ENCODE assay signal across 24 mouse cellular contexts in genomic region chr3:86010618-86011017, GRCm38 (mm10). TPM values are rescaled to one million over a fixed set of nuclear protein-coding genes. Genes with fewer than 3 reads are reported as not detected.
DNase-seq lines count a peak whose midpoint lies in the region; ATAC-seq lines count a peak whose summit lies in the region.
"Had no signal": no experiment of that assay in that cellular context is flagged by ENCODE, and none has a peak within 500 bp of the region (broad histone marks: within the 10 kb centered on the region; RNA-seq: fewer than 3 reads in every experiment).

No protein-coding gene starts in this region.

- no peak for ATAC-seq in kidney, embryonic 14.5 days (ENCODE audit: low FRiP score, low TSS enrichment)

- no peak overlapping the region for H3K4me3 ChIP-seq in kidney, embryonic 14.5 days (ENCODE audit: low read length)
- H3K4me3 ChIP-seq: embryonic facial prominence, embryonic 12.5 days; heart, embryonic 10.5 days; layer of hippocampus, adult 2 months; liver, embryonic 15.5 days had no signal

- H3K27me3 ChIP-seq in kidney, embryonic 14.5 days (ENCODE audit: control insufficient read depth, insufficient read depth, low read length): no peaks in the 10 kb centered on the region
- H3K27me3 ChIP-seq: embryonic facial prominence, embryonic 12.5 days; liver, embryonic 15.5 days had no signal

- DNase-seq in adrenal gland, postnatal 14 days: peak; percentile 12
- no peak for DNase-seq in adrenal gland, adult 2 months
- DNase-seq in kidney, postnatal 10 days: peak; percentile 39
- peak; percentile 42 for DNase-seq in 3134 (ENCODE audit: extremely low read depth, insufficient read length, low spot score)
- DNase-seq in embryo, embryonic 10.5 days (ENCODE audit: low spot score): peak; percentile 44
- DNase-seq in gastrocnemius, postnatal 4 days (ENCODE audit: low spot score in 2 of 2): no peak
- DNase-seq in urinary bladder, postnatal 25 days (ENCODE audit: low spot score): no peak
- DNase-seq: adrenal gland, postnatal 36 days; cerebellum, adult 9-11 months; gastrocnemius, postnatal 25 days; right cerebral cortex, adult 18-20 months; thymus, postnatal 14 days had no signal

- no peak overlapping the region for H3K4me2 ChIP-seq in kidney, embryonic 14.5 days (replicated peaks; ENCODE audit: low read depth, low read length)
- H3K4me2 ChIP-seq: embryonic facial prominence, embryonic 12.5 days; liver, embryonic 15.5 days had no signal

- peaks cover 3% of the 10 kb centered on the region; the same call in 1 of the 2 replicates for H3K4me1 ChIP-seq in kidney, embryonic 14.5 days (ENCODE audit: control insufficient read depth, insufficient read depth, low read length)
- H3K4me1 ChIP-seq: embryonic facial prominence, embryonic 12.5 days had no signal

- H3K27ac ChIP-seq in kidney, embryonic 14.5 days (ENCODE audit: low read depth, low read length): no peak overlapping the region
- H3K27ac ChIP-seq: embryonic facial prominence, embryonic 12.5 days; heart, embryonic 10.5 days; layer of hippocampus, adult 2 months; liver, embryonic 15.5 days had no signal

- no peaks in the 10 kb centered on the region for H3K36me3 ChIP-seq in kidney, embryonic 14.5 days (ENCODE audit: control insufficient read depth, insufficient read depth, low read length)
- H3K36me3 ChIP-seq: G1E; liver, embryonic 15.5 days had no signal

- no peak overlapping the region for H3K9ac ChIP-seq in kidney, embryonic 14.5 days (ENCODE audit: low read depth, low read length)
- H3K9ac ChIP-seq: embryonic facial prominence, embryonic 12.5 days; liver, embryonic 15.5 days had no signal

- 64% methylated on average over 3 of the region's 3 CpGs for WGBS in kidney, embryonic 14.5 days

- H3K9me3 ChIP-seq in kidney, embryonic 14.5 days (ENCODE audit: control insufficient read depth, low read length): no peaks in the 10 kb centered on the region
- H3K9me3 ChIP-seq: G1E; heart, embryonic 10.5 days; liver, embryonic 15.5 days had no signal

RNA-seq across cellular contexts. Expression of gene Prss48, which starts 8.3 kb away (rescaled TPM):
- not detected in 2 replicates for total RNA-seq in adrenal gland, postnatal 14 days (2021)
- total RNA-seq in adrenal gland, adult 2 months (2021): not detected
- polyA plus RNA-seq in adrenal gland, adult 2 months (2012; rRNA removed): not detected in 2 replicates
- polyA plus RNA-seq in kidney, embryonic 14.5 days (2014; fragmentation: Nextera tagmentation; extraction: Ambion mirVana): 0.21 TPM in 1 of 2 replicates, not detected in the other
- total RNA-seq in gastrocnemius, postnatal 4 days (2021): not detected
- total RNA-seq: adrenal gland, postnatal 36 days; G1E; gastrocnemius, postnatal 25 days; heart, postnatal 25 days; layer of hippocampus, adult 2 months; left cerebral cortex, adult 18-20 months; megakaryocyte-erythroid progenitor cell, adult 5-6 weeks; neutrophil, adult 5-6 weeks had no signal
- polyA plus RNA-seq: embryonic facial prominence, embryonic 12.5 days; G1E; heart, embryonic 10.5 days; liver, embryonic 15.5 days; spleen, adult 2 months; stomach, embryonic 16.5 days had no signal

RNA-seq across cellular contexts. Expression of gene Sh3d19, which starts 39.7 kb away (rescaled TPM):
- 22.4 and 24.2 TPM in 2 replicates for total RNA-seq in adrenal gland, postnatal 14 days (2021)
- total RNA-seq in adrenal gland, adult 2 months (2021): 10 to 100 TPM; 14.5 to 26.8 TPM
- polyA plus RNA-seq in adrenal gland, adult 2 months (2012; rRNA removed): 19.1 and 20.4 TPM in 2 replicates
- polyA plus RNA-seq in kidney, embryonic 14.5 days (2014; fragmentation: Nextera tagmentation; extraction: Ambion mirVana): 27.7 and 39.9 TPM in 2 replicates
- 10 to 100 TPM; 52.8 to 61.9 TPM for total RNA-seq in gastrocnemius, postnatal 4 days (2021)

Comparison
In these comparisons a context has a peak if more than half of its experiments do, and no peak if none do; other contexts are left out.
1. DNase-seq: peak in adrenal gland, postnatal 14 days (single experiment), kidney, postnatal 10 days (single experiment), 3134 (single experiment) and embryo, embryonic 10.5 days (single experiment); none in adrenal gland, adult 2 months (single experiment), gastrocnemius, postnatal 4 days (0 of 2) and urinary bladder, postnatal 25 days (single experiment).